Mouse (Mus musculus) hindbrain, embryonic 15.5 days (tissue): Measurements from ENCODE around the gene Agpat2. TPM values are rescaled to one million over a fixed set of nuclear protein-coding genes. Genes with fewer than 3 reads are reported as not detected.
A peak's percentile ranks its signal among the peaks of the same experiment; 100 is the strongest.

Experiments used
- ATAC-seq: fragments of 200-750 bp; cut with Nextera tagmentation; 2 replicates; pipeline ENCODE4 v1.8.0; 2017; ENCODE audit warnings: low read depth, moderate number of reproducible peaks, moderate TSS enrichment; ENCODE audit not compliant: low FRiP score
- H3K27ac ChIP-seq: fragments of 300-500 bp; sonication (generic); replicated peaks from 2 replicates; pipeline ENCODE4 v1.5.1; 2015; ENCODE audit warnings: mild to moderate bottlenecking, inconsistent platforms
- H3K27me3 ChIP-seq: fragments of 300-500 bp; sonication (generic); 2 replicates; pipeline ENCODE4 v1.6.1; 2015; ENCODE audit warnings: control low read depth, inconsistent platforms
- H3K36me3 ChIP-seq: fragments of 300-500 bp; sonication (generic); 2 replicates; pipeline ENCODE4 v1.6.1; 2015; ENCODE audit warnings: control low read depth, inconsistent platforms
- H3K4me1 ChIP-seq: fragments of 300-500 bp; sonication (generic); replicated peaks from 2 replicates; pipeline ENCODE4 v1.6.1; 2015; ENCODE audit warnings: control low read depth, inconsistent platforms
- H3K4me2 ChIP-seq: fragments of 300-500 bp; sonication (generic); 2 replicates; pipeline ENCODE4 v1.6.1; 2015; ENCODE audit warnings: moderate library complexity, mild to moderate bottlenecking, inconsistent platforms
- H3K4me3 ChIP-seq: fragments of 300-500 bp; sonication (generic); 2 replicates; pipeline ENCODE4 v1.5.1; 2015; ENCODE audit warnings: mild to moderate bottlenecking, inconsistent platforms
- H3K9ac ChIP-seq: fragments of 300-500 bp; sonication (generic); 2 replicates; pipeline ENCODE4 v1.6.1; 2015; ENCODE audit warnings: inconsistent platforms
- H3K9me3 ChIP-seq: fragments of 300-500 bp; sonication (generic); 2 replicates; pipeline ENCODE4 v1.6.1; 2016; ENCODE audit warnings: control low read depth, inconsistent platforms
- WGBS: fragments of 180-500 bp; shearing (Covaris S2); methylation state at CpG from one replicate; pipeline ENCODE4 v1.1.7; 2015; 5-methylcytosine and 5-hydroxymethylcytosine counted together
- polyA plus RNA-seq: library from polyadenylated mRNA; unstranded; fragments of >200 nt; fragmentation: Nextera tagmentation; extraction: Ambion mirVana; gene quantifications from 2 replicates; pipeline ENCODE4 v1.2.1, GENCODE M21; 2015

Agpat2 gene
- polyA plus RNA-seq, 1 experiment from 2014 or later, result 6.1 TPM

DNA sequence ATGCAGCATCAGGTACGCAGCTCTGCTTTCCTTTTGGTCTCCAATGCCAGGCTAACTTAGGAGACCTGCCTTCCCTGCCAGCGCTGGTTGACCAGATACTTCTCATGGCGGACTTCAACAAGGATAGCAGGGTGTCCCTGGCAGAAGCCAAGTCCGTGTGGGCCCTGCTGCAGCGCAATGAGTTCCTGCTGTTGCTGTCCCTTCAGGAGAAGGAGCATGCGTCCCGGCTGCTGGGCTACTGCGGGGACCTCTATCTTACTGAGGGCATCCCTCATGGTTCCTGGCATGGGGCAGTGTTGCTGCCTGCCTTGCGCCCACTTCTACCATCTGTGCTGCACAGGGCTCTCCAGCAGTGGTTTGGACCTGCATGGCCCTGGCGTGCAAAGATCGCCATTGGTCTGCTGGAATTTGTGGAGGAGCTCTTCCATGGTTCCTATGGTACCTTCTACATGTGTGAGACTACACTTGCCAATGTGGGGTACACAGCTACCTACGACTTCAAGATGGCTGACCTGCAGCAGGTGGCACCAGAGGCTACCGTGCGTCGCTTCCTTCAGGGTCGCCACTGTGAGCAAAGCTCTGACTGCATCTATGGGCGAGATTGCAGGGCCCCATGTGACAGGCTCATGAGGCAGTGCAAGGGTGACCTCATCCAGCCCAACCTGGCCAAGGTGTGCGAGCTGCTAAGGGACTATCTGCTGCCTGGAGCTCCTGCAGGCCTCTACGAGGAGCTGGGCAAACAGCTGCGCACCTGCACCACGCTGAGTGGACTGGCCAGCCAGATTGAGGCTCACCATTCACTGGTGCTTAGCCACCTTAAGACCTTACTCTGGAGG, 31.5 kb upstream of the Agpat2 start:
- Histone ChIP-seq H3K4me2 (no peak overlapping the region), H3K9me3 (no peaks in the 10 kb centered on the region), H3K4me3 (no peak overlapping the region), H3K9ac (no peak overlapping the region), H3K27me3 (no peaks in the 10 kb centered on the region), H3K4me1 (peaks cover 83% of the 10 kb centered on the region), H3K27ac (no peak overlapping the region), H3K36me3 (peaks cover 31% of the 10 kb centered on the region)
- ATAC-seq, result no peak
- 75% methylated on average over 21 of the region's 21 CpGs for WGBS

DNA sequence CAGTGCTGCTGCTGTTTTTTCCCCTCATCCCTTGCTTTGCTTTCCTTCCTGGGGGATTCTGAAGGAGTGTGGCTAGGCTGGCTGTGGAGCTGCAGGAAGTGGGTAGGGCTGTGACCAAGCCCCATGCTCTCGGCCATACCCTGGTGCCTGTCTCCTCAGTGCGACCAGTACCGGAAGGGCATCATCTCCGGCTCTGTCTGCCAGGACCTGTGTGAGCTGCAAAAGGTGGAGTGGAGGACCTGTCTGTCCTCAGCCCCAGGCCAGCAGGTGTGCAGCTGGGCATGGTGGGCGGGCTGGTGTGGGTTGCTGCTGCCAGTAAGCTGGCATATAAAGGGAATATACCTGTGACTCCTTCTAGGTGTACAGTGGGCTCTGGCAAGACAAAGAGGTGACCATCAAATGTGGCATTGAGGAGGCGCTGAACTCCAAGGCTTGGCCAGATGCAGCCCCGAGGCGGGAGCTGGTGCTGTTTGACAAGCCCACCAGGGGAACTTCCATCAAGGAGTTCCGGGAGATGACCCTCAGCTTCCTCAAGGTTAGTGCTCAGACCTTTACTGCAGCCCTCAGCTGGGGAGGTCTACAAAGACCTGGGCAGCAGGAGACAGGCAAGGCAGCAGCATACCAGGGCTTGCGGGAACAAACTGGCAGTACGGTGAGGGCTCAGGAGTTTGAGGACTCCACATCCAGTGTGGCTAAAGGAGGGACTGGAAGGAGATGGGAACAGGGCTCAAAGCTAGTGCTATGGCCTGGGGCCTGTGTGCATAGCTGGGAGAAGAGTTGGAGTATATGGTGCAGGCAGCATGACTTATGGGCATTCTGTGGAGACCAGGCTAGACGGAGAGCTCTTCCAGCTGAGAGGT, 30.6 kb upstream of the Agpat2 start:
- Histone ChIP-seq H3K9me3 (no peaks in the 10 kb centered on the region), H3K4me3 (no peak overlapping the region), H3K9ac (no peak overlapping the region), H3K27me3 (no peaks in the 10 kb centered on the region), H3K27ac (no peak overlapping the region), H3K4me1 (peaks cover 86% of the 10 kb centered on the region), H3K4me2 (no peak overlapping the region), H3K36me3 (peaks cover 31% of the 10 kb centered on the region)
- WGBS, result 67% methylated on average over 12 of the region's 12 CpGs
- ATAC-seq, result no peak

DNA sequence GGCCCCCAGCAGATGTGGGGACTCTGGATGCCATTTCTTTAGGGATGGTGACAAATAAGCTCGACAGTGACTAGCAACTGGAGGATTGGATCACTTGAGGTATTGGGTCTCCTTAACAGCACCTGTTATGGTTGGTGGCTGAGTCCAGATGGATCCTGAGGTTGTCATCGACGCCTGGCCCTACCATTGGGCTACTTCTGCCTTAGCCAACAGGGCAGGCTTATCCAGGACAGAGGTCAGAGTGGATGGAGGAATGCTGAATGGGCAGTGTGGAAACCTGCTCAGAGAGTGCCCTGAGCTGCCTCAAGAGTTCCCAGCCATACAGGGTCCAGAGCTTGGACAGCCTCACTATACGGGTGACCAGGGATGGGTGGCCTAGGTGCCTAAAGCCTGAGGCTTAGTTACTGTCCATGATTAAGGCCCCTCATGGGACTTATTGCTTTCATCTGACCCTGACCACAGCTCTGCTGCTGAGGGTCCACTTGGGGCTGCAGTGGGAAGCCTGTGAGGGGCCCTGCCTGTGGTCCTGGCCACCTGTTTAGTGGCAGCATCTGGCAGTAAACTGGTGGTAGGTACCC, 29.8 kb upstream of the Agpat2 start:
- Histone ChIP-seq H3K9me3 (no peaks in the 10 kb centered on the region), H3K27ac (no peak overlapping the region), H3K27me3 (no peaks in the 10 kb centered on the region), H3K4me3 (no peak overlapping the region), H3K4me1 (peaks cover 91% of the 10 kb centered on the region), H3K4me2 (no peak overlapping the region), H3K36me3 (peaks cover 31% of the 10 kb centered on the region), H3K9ac (no peak overlapping the region; the same call in 1 of the 2 replicates)
- 70% methylated on average over 4 of the region's 4 CpGs for WGBS
- ATAC-seq, result no peak

DNA sequence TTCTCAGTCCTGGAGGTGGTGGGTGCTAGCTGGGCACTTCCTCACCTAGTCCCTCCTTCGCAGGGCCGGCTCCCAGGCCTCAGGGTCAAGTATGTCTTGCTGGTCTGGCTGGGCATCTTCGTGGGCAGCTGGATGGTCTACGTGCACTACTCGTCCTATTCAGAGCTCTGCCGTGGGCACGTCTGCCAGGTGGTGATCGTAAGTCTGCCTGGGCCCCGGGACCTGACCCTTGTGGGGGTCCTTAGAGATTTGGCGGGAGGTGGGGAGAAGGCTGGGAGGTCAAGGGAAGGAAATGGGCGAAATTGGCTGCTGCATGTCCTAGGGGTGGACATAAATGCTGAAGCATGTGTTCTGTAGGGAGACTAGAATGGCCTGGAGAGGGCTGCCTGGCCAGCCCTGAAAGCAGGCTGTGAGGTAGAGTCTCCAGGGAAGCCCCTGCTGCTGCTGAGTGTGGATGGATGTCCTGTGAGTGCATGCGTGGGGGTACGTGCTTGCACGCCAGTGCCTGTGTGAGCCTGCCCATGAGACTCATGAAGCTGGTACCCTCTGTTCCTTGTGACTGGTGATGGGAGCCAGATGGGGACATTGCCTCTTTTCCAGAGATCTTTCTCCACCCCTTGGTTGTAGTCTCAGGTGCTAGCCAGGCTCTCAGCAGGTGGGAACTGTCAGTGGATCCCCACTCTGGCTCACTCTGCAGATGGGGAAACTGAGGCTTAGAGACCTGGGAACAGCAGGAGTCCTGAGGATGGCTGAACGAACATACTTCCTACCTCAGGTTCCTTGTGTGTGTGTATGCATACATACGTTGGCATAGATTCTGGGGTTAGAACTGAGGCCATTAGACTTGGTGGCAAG, 28.6 kb upstream of the Agpat2 start:
- Histone ChIP-seq H3K9me3 (no peaks in the 10 kb centered on the region), H3K27me3 (no peaks in the 10 kb centered on the region), H3K4me3 (no peak overlapping the region), H3K27ac (no peak overlapping the region), H3K36me3 (peaks cover 26% of the 10 kb centered on the region), H3K4me1 (peaks cover 86% of the 10 kb centered on the region), H3K9ac (0 out of 2 replicates have a peak overlapping the region, but pooled peaks have one; percentile 20), H3K4me2 (peak overlapping the region; percentile 12; the same call in 1 of the 2 replicates)
- no peak for ATAC-seq
- 74% methylated on average over 16 of the region's 16 CpGs for WGBS

DNA sequence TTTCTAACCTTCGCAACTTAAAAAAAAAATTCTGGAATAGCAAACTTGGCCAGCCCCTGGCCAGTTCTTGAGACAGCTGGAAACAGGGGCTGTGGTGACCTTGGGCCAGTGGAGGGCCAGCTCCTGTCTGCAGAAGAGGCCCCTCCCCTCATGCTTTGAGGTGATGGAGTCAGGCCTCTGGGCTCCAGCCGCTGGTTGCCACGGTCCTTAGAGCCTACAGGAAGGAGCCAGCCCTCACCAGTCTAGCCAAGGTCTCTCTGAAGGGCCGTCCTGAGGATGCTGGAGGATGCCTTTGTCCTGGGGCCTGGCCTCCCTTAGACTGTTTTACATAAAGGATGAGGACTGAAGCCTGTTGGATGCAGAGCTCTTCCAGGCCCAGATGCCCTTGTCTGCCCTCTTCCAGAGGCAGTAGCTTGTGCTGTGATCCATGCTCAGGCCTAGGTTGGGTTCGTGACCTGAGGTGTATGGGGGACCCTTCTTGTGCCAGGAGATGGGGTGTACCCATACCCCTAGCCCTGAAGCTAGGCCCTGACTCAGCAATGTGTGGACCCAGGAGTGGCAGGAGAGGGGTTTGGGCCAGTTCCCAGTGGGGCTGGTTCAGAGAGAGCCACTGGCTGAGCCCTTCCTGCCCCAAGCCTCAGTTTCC, 24.7 kb upstream of the Agpat2 start:
- no peaks in the 10 kb centered on the region for H3K36me3 ChIP-seq
- peaks cover 58% of the 10 kb centered on the region for H3K4me1 ChIP-seq
- WGBS, result 17% methylated on average over 5 of the region's 5 CpGs
- H3K9me3 ChIP-seq, result no peaks in the 10 kb centered on the region
- ATAC-seq, result peak; percentile 57
- peak overlapping the region; percentile 88 for H3K4me2 ChIP-seq
- no peaks in the 10 kb centered on the region for H3K27me3 ChIP-seq
- peak overlapping the region; percentile 94 for H3K9ac ChIP-seq
- H3K27ac ChIP-seq, result peak overlapping the region; percentile 88
- peak overlapping the region; percentile 79 for H3K4me3 ChIP-seq

DNA sequence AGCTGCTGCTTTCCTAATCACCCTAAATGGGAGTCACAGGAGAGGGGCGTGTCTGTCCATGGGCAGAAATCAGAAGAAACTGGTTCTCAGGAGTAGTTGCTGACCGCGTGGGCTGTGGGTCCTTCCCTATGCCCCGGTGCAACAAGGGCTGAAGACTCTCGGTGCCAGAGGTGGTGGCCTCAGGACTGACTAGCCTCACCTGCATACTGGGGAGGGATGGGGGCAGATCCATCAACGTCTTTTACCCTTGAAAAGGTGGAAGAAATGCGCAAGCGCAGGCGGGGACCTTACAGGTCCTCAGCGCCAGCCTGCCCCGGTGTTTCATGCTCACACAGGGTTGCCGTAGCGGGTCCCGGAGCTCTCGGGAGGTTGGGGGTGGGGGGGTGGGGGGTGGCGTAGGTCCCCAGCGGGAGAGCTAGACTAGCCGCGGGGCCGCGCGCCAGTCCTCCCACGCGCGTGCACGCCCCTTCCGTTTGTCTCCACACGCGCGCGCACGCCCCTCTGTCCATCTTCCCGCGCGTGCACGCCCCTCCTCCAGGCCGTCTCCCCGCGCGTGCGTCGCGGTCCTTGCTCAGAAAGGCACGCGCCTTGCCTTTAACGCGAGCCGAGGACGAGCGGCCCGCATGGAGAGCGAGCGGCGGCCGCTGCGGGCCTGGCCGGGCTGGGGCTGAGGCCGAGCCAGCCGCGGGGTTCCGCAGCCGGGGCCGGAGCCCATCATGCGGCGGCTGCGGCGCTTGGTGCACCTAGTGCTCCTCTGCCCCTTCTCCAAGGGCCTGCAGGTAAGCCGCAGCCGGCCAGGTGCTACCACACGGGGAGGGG, 23.9 kb upstream of the Agpat2 start, which contains the start of gene Fam69b:
Gene Fam69b, plus strand, starts transcription at position 537 of the 819 bp plus-strand sequence.
- no peaks in the 10 kb centered on the region for H3K9me3 ChIP-seq
- no peaks in the 10 kb centered on the region for H3K36me3 ChIP-seq
- H3K4me1 ChIP-seq, result peaks cover 51% of the 10 kb centered on the region
- H3K27ac ChIP-seq, result peak within 1 kb of the TSS; percentile 88
- no peaks in the 10 kb centered on the region for H3K27me3 ChIP-seq
- H3K9ac ChIP-seq, result peak within 1 kb of the TSS; percentile 94
- peak within 1 kb of the TSS; percentile 79 for H3K4me3 ChIP-seq
- peak; percentile 77 for ATAC-seq
- peak within 1 kb of the TSS; percentile 88 for H3K4me2 ChIP-seq
- 1% methylated on average over 58 of the region's 70 CpGs for WGBS

DNA sequence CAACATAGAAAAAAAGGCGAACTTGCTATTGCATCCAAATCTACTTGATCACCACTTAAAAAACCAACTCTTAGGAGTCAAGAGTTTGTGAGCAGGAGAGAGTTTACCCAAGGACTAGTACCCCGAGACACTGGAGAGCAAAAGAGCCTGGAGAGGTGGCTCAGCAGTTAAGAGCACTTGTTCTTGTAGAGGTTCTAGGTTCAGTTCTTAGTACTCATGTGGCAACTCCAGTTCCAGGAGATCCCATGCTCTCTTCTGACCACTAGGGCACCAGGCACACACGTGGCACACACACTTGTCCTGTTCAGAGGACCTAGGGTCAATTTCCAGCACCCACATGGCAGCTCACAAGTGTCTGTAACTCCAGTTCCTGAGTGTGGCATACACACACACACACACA, 21.9 kb upstream of the Agpat2 start:
- ATAC-seq, result no peak
- H3K4me1 ChIP-seq, result peaks cover 31% of the 10 kb centered on the region
- no peaks in the 10 kb centered on the region for H3K36me3 ChIP-seq
- H3K27ac ChIP-seq, result no peak overlapping the region
- H3K4me2 ChIP-seq, result no peak overlapping the region
- 73% methylated on average over 3 of the region's 3 CpGs for WGBS
- H3K4me3 ChIP-seq, result no peak overlapping the region
- H3K27me3 ChIP-seq, result no peaks in the 10 kb centered on the region
- no peaks in the 10 kb centered on the region for H3K9me3 ChIP-seq
- no peak overlapping the region for H3K9ac ChIP-seq

DNA sequence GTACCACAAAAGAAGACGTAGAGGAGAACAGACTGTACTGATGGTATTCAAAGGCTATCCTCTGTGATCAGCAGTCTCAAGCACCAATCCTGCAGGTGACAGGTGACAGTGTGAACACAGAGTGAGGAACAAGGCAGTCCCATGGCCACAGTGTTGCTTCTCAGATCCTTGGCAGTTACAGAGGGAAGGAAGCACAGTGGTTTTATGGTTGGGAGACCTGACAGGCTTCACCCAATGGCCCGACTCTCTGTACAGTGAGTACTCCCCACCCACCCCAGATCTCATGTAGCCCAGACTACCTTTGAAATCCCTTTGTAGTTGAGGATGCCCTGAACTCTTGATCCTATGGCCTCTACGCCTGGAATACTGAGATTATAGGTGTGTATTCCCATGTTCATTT, 21.2 kb upstream of the Agpat2 start:
- WGBS, result 79% methylated on average over 3 of the region's 3 CpGs
- Histone ChIP-seq H3K4me2 (no peak overlapping the region), H3K27me3 (no peaks in the 10 kb centered on the region), H3K4me3 (no peak overlapping the region), H3K36me3 (no peaks in the 10 kb centered on the region), H3K9ac (no peak overlapping the region), H3K4me1 (peaks cover 24% of the 10 kb centered on the region), H3K9me3 (no peaks in the 10 kb centered on the region), H3K27ac (no peak overlapping the region)
- ATAC-seq, result no peak

DNA sequence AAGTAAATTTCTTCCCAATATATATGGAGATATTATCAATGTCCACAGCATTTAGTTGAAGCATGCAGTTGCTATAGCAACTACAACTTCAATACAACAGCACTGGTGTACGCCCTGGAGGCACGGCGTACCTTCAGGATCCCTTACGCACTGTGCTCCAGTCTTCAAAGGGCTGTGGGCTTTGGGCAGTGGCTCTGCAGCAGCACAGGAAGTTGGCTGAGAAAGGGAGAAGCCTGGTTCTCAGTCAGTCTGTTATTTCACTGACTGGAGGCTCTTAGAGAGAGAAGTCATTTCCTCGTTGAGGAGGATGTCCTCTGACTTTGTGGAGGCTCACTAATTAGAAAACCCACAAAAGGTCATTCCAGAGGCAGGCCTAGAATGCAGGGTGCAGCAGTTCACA, 18.8 kb upstream of the Agpat2 start:
- H3K4me2 ChIP-seq, result no peak overlapping the region
- no peaks in the 10 kb centered on the region for H3K36me3 ChIP-seq
- H3K4me3 ChIP-seq, result no peak overlapping the region
- H3K9me3 ChIP-seq, result no peaks in the 10 kb centered on the region
- WGBS, result 68% methylated on average over 5 of the region's 5 CpGs
- ATAC-seq, result no peak
- no peak overlapping the region for H3K27ac ChIP-seq
- H3K27me3 ChIP-seq, result no peaks in the 10 kb centered on the region
- H3K4me1 ChIP-seq, result peaks cover 5% of the 10 kb centered on the region
- H3K9ac ChIP-seq, result no peak overlapping the region

DNA sequence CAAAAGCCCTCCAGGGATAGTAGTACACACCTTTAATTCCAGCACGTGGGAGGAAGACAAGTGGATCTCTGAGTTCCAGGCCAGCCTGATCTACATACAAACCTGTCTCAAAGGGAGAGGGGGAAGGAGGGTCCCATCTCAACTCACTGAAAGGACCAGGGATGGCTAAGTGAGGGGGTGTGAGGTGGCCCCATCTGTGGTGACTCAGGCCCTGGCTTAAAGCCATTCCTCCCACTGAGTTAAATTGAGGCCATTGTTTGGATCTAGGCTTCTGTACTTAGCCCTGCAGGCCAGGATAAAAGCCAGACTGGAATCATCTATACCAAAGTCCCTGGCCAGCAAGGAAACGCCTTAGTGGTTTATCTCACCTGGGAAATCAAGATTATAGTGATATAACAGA, 17.0 kb upstream of the Agpat2 start:
- Histone ChIP-seq H3K27ac (no peak overlapping the region), H3K9me3 (no peaks in the 10 kb centered on the region), H3K27me3 (no peaks in the 10 kb centered on the region), H3K36me3 (no peaks in the 10 kb centered on the region), H3K4me3 (no peak overlapping the region), H3K9ac (no peak overlapping the region), H3K4me2 (no peak overlapping the region), H3K4me1 (no peaks in the 10 kb centered on the region)
- no peak for ATAC-seq
- WGBS, result 42% methylated on average over 2 of the region's 2 CpGs
